ENCODE assay signal across 14 mouse cellular contexts in the genomic region with DNA sequence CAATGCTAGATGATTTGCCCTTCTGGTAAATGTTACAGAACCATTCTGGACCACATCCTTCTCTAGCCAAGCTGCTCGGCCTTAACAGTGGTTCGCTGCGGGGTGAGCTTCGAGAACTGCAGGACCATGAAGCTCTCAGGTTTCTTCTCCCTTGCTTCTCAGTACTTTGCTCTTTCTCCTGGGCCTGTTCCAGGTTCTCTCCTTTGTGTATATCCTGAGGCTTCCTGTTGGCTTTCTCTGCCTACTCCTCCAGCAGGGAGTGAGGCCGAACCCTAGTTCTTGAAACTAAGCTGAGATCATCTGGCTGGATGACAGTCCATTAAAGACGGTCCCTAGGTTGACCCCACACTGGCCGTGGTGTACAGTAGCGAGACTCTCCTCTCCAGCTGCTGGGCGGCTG. TPM values are rescaled to one million over a fixed set of nuclear protein-coding genes. Genes with fewer than 3 reads are reported as not detected.
"Had no signal": no experiment of that assay in that cellular context is flagged by ENCODE, and none has a peak within 500 bp of the region (broad histone marks: within the 10 kb centered on the region; RNA-seq: fewer than 3 reads in every experiment).

No protein-coding gene starts in this region.

- H3K27ac ChIP-seq: hindbrain, embryonic 13.5 days; intestine, embryonic 15.5 days; left cerebral cortex, adult 2 months; liver, embryonic 12.5 days; midbrain, embryonic 13.5 days had no signal

- H3K36me3 ChIP-seq: hindbrain, embryonic 13.5 days; intestine, embryonic 15.5 days; liver, embryonic 12.5 days; midbrain, embryonic 13.5 days had no signal

- H3K27me3 ChIP-seq: hindbrain, embryonic 13.5 days; intestine, embryonic 15.5 days; midbrain, embryonic 13.5 days had no signal

- H3K9ac ChIP-seq: hindbrain, embryonic 13.5 days; intestine, embryonic 15.5 days; liver, embryonic 12.5 days; midbrain, embryonic 13.5 days had no signal

- H3K4me2 ChIP-seq: hindbrain, embryonic 13.5 days; intestine, embryonic 15.5 days; liver, embryonic 12.5 days; midbrain, embryonic 13.5 days had no signal

- H3K9me3 ChIP-seq: hindbrain, embryonic 13.5 days; intestine, embryonic 15.5 days; liver, embryonic 12.5 days; midbrain, embryonic 13.5 days had no signal

- ATAC-seq: intestine, embryonic 15.5 days; liver, embryonic 12.5 days; lung, postnatal 0 days; midbrain, embryonic 13.5 days had no signal

- DNase-seq: lung, postnatal 36 days; right cerebral cortex, postnatal 25 days; thymus, postnatal 4 days had no signal

- H3K4me3 ChIP-seq: hindbrain, embryonic 13.5 days; intestine, embryonic 15.5 days; left cerebral cortex, adult 2 months; liver, embryonic 12.5 days; midbrain, embryonic 13.5 days had no signal

- H3K4me1 ChIP-seq: hindbrain, embryonic 13.5 days; liver, embryonic 12.5 days; midbrain, embryonic 13.5 days had no signal

RNA-seq across cellular contexts. Expression of a gene that starts 13.9 kb away (rescaled TPM):
- polyA plus RNA-seq: intestine, embryonic 15.5 days; large intestine, adult 2 months; limb, embryonic 11.5 days; liver, embryonic 12.5 days; midbrain, embryonic 13.5 days; neural tube, embryonic 14.5 days; small intestine, adult 2 months; stomach, embryonic 16.5 days had no signal

RNA-seq across cellular contexts. Expression of a gene that starts 21.5 kb away (rescaled TPM):
- polyA plus RNA-seq: midbrain, embryonic 13.5 days; neural tube, embryonic 14.5 days had no signal
